Mouse (Mus musculus) adrenal gland, adult 8-10 months (tissue): ENCODE measurements at regions not wholly inside any gene's neighbourhood (a gene's known extent, or its start where the extent isn't known, plus 50 kb on each side); places are given as distances from the start of the nearest gene placed in this dataset.

Experiments used
- DNase-seq: peaks from one replicate; pipeline ENCODE4 v3.0.0; 2022
- microRNA-seq, 2 experiments: library from miRNA; unstranded; fragments of <30 nt; microRNA quantifications; one replicate each; pipeline ENCODE4 v1.2.0; 2022

- DNase-seq, result no peak
Measured at GRCm38 (mm10) chr1:83496888-83497287, 88.9 kb upstream of the Sphkap start.

DNA sequence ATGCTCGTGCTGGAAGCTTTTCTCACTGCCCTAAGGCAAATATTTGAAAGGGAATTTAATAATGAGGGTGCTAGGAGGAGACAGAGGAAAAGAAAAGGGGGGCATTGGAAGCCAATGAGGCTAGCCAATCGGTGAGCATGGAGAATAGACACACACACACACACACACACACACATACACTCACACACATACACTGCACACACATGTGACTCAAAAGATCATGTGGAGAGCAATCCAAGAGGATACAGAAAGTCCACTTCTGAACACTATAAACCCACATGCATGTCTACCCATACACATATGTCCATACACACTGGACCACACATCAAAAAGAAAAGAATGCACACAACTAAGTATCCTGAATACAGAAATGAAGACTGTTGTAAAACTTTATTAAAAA is 88.4 kb upstream of the Sphkap start:
- no peak for DNase-seq

DNA sequence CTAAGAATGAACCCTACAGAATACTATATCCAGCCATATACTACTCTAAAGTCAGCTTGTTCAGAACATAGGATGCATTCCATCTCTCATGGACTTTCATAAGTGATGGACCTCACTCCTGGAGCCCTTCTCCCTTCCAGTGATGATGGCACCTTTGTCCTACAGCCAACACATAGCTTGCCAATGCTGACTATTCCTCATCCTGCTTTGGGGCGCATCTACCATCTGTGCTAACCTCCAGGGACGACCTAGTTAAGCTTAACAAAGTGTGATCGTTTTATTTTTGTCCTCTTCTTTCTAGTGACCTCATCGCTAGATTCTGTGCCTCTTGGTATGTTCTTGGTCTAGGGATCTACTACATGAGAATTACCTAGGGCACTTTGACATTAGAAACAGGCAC is 87.0 kb upstream of the Sphkap start:
- DNase-seq, result no peak

GRCm38 (mm10) chr1:83479111-83479510 is 71.1 kb upstream of the Sphkap start:
- no peak for DNase-seq

Small RNA genes lying in the stretch of these regions (microRNA-seq; reads per million reads assigned to microRNA genes)
- gene Gm25754, result 0 reads per million in 2 experiments
